Mouse (Mus musculus): ENCODE measurements around the gene Olfr862.

Gene Olfr862

GRCm38 (mm10) chr9:19887904-19888303 is at the start of gene Olfr862:
Gene Olfr862 (minus strand): TSS chr9:19888004.
- DNase-seq (ENCODE audit: extremely low read depth, low read depth, low spot score), result no peak

- DNase-seq (ENCODE audit: extremely low read depth, low read depth, low spot score), result no peak
Observed at GRCm38 (mm10) chr9:19916565-19916964, 28.8 kb upstream of the Olfr862 start, which contains the start of gene Olfr77. Gene Olfr77 (plus strand): TSS chr9:19916865.

- no peak for DNase-seq (ENCODE audit: extremely low read depth, low read depth, low spot score)
Observed at GRCm38 (mm10) chr9:19911170-19911569, 23.4 kb upstream of the Olfr862 start.

- no peak for DNase-seq (ENCODE audit: extremely low read depth, low read depth, low spot score)
Observed at GRCm38 (mm10) chr9:19849647-19850046, 38.2 kb downstream of the Olfr862 start, which contains the start of gene Olfr860. Gene Olfr860 (minus strand): TSS chr9:19849747.
